Mouse (Mus musculus) stomach, embryonic 16.5 days (tissue): ENCODE measurements around the gene Mst1r. TPM values are rescaled to one million over a fixed set of nuclear protein-coding genes. Genes with fewer than 3 reads are reported as not detected.

ENCODE experiments used
- ATAC-seq: fragments of 200-750 bp; cut with Nextera tagmentation; 2 replicates; pipeline ENCODE4 v1.8.0; 2017; ENCODE audit warnings: moderate number of reproducible peaks, moderate TSS enrichment; ENCODE audit not compliant: insufficient read depth, low FRiP score
- H3K27ac ChIP-seq: fragments of 300-500 bp; sonication (generic); 2 replicates; pipeline ENCODE4 v1.5.1; 2014; ENCODE audit warnings: low read length
- H3K27me3 ChIP-seq: fragments of 300-500 bp; sonication (generic); 2 replicates; pipeline ENCODE4 v1.6.1; 2014; ENCODE audit warnings: low read length, control low read depth, mixed read lengths; ENCODE audit not compliant: control insufficient read depth, insufficient read depth
- H3K36me3 ChIP-seq: fragments of 300-500 bp; sonication (generic); 2 replicates; pipeline ENCODE4 v1.6.1; 2014; ENCODE audit warnings: low read length; ENCODE audit not compliant: control insufficient read depth, insufficient read depth
- H3K4me1 ChIP-seq: fragments of 300-500 bp; sonication (generic); 2 replicates; pipeline ENCODE4 v1.6.1; 2014; ENCODE audit warnings: low read length, control low read depth, mixed read lengths; ENCODE audit not compliant: control insufficient read depth, insufficient read depth
- H3K4me2 ChIP-seq: fragments of 300-500 bp; sonication (generic); 2 replicates; pipeline ENCODE4 v1.6.1; 2014; ENCODE audit warnings: low read depth, low read length, mixed read lengths
- H3K4me3 ChIP-seq: fragments of 300-500 bp; sonication (generic); replicated peaks from 2 replicates; pipeline ENCODE4 v1.5.1; 2014; ENCODE audit warnings: mild to moderate bottlenecking, low read length
- H3K9ac ChIP-seq: fragments of 300-500 bp; sonication (generic); 2 replicates; pipeline ENCODE4 v1.6.1; 2014; ENCODE audit warnings: low read length
- H3K9me3 ChIP-seq: fragments of 300-500 bp; sonication (generic); replicated peaks from 2 replicates; pipeline ENCODE4 v1.6.1; 2016; ENCODE audit warnings: low read length, control low read depth; ENCODE audit not compliant: control insufficient read depth
- WGBS: fragments of 180-500 bp; shearing (Covaris S2); extraction: QIAGEN DNeasy Blood & Tissue Kit; methylation state at CpG from one replicate; pipeline ENCODE4 v1.1.7; 2014; 5-methylcytosine and 5-hydroxymethylcytosine counted together
- polyA plus RNA-seq: library from polyadenylated mRNA; unstranded; fragments of >200 nt; fragmentation: Nextera tagmentation; extraction: Ambion mirVana; gene quantifications from 2 replicates; pipeline ENCODE4 v1.2.1, GENCODE M21; 2015

Gene Mst1r
- polyA plus RNA-seq, 1 experiment from 2014 or later: 15.8 TPM

DNA sequence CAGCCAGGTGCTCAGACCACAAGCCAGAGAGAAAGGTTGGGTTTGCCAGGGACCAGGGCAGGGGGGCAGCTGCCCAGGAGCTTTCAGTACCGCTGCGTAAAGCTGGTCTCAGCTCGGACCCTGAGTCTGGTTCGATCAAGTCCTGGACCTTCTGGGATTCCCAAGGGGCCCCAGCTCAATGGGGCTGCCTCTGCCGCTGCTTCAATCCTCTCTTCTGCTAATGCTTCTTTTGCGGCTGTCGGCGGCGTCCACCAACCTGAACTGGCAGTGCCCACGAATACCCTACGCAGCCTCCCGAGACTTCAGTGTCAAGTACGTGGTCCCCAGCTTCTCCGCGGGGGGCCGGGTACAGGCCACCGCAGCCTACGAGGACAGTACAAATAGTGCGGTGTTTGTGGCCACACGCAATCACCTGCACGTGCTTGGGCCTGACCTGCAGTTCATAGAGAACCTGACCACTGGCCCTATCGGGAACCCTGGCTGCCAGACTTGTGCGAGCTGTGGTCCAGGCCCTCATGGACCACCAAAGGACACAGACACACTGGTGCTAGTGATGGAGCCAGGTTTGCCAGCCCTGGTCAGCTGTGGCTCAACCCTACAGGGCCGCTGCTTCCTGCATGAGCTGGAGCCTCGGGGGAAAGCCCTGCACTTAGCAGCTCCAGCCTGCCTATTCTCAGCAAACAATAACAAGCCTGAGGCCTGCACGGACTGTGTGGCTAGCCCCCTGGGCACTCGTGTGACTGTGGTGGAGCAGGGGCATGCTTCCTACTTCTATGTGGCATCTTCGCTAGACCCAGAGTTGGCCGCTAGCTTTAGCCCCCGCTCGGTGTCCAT is 511 bp downstream of the Mst1r start:
- Histone ChIP-seq H3K27ac (peak overlapping the region; percentile 95), H3K4me1 (peaks cover 37% of the 10 kb centered on the region), H3K9ac (peak overlapping the region; percentile 82), H3K4me3 (peak overlapping the region; percentile 60), H3K9me3 (no peaks in the 10 kb centered on the region), H3K36me3 (no peaks in the 10 kb centered on the region), H3K27me3 (no peaks in the 10 kb centered on the region), H3K4me2 (peak overlapping the region; percentile 76)
- WGBS: 41% methylated on average over 31 of the region's 31 CpGs
- no peak for ATAC-seq

DNA sequence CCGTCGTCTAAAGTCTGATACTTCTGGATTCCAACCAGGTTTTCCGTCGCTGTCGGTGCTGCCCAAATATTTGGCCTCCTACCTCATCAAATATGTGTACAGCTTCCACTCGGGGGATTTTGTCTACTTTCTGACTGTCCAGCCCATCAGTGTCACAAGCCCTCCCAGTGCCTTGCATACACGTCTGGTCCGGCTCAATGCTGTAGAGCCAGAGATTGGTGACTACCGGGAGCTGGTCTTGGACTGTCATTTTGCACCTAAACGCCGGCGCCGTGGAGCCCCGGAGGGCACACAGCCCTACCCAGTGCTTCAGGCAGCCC is 1.1 kb downstream of the Mst1r start:
- peak overlapping the region; percentile 95 for H3K27ac ChIP-seq
- no peaks in the 10 kb centered on the region for H3K27me3 ChIP-seq
- H3K9me3 ChIP-seq: no peaks in the 10 kb centered on the region
- H3K4me1 ChIP-seq: peaks cover 37% of the 10 kb centered on the region
- H3K36me3 ChIP-seq: no peaks in the 10 kb centered on the region
- ATAC-seq: no peak
- H3K4me2 ChIP-seq: peak overlapping the region; percentile 76
- H3K4me3 ChIP-seq: peak overlapping the region; percentile 60
- H3K9ac ChIP-seq: peak overlapping the region; percentile 82
- 54% methylated on average over 14 of the region's 14 CpGs for WGBS

DNA sequence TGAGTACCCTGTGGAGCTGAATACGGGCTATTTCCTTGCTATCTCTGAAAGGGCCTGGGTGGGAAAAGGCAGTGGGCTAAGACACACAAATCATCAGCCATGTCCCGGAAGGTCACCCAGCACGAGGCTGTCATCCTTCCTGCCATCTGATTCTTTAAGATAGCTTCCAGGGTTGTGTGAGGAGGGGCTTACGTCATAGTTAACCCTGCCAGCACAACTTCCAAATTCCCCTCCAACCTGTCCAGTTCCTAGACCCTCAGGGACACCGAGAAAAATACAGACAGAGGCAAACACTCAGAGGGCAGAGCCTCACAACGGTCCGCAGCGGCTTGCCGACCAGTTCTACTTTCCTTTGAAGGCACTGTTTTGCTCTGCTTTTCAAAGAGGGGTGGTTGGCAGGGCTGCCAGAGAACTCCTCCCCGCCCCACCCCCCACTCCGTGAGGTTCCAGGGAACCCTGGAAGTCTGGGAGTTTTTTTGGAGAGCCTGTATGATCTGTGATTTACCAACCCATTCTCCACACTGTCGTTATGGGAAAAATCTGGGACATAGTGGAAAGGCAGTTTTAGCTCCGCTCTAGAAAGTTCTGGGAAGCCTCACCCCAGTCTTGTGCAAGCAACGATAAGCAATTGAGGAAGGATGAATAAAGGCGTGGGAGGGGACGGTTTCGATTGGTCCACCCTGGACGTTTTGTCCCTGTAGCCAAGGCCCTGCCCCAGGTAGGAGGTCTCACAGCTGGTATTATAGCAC is 1.9 kb downstream of the Mst1r start:
- peak overlapping the region; percentile 76 for H3K4me2 ChIP-seq
- no peaks in the 10 kb centered on the region for H3K9me3 ChIP-seq
- H3K4me3 ChIP-seq: peak overlapping the region; percentile 60
- H3K36me3 ChIP-seq: peaks cover 4% of the 10 kb centered on the region; the same call in 1 of the 2 replicates
- 23% methylated on average over 18 of the region's 18 CpGs for WGBS
- H3K4me1 ChIP-seq: peaks cover 37% of the 10 kb centered on the region
- H3K27ac ChIP-seq: peak overlapping the region; percentile 95
- H3K27me3 ChIP-seq: no peaks in the 10 kb centered on the region
- peak overlapping the region; percentile 82 for H3K9ac ChIP-seq
- peak; percentile 63; the same call in 1 of the 2 replicates for ATAC-seq

DNA sequence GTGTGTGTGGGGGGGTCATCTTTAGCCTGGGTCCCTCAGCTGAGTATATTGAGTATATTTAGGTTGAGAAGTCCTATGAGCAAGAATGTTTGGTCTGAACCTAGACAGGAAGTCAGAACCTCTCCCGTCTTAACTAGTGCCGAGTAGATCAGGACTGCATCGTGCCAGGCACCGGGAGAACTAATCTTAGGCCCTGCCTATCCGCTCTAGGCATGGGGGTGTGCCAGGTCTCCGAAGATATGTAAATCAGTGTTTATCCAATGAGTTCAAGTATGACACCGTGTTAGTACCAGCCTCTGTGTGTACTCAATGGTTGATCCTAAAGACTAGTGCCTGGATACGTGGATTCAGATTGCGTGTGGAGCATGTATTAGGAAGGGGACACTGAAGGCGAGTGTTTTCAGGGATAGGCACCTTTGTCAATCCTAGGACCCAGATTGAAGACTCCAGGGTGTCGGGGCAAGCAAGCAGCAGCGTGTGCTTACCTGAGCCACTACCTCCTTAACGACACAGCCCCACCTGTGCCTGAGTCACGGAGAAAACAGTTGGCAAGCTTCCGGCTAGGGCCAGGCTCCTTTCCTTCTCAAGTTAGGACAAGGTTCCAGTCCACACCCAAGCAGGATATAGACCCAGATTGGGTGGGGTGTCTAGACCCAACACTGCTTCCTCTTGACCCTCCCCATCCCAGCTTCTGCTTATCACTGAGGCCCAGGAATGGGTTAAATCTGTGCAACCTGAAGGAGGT is 3.5 kb downstream of the Mst1r start:
- Histone ChIP-seq H3K9ac (peak overlapping the region; percentile 82), H3K9me3 (no peaks in the 10 kb centered on the region), H3K4me1 (peaks cover 37% of the 10 kb centered on the region), H3K27me3 (no peaks in the 10 kb centered on the region), H3K27ac (peak overlapping the region; percentile 95), H3K4me2 (peak overlapping the region; percentile 76), H3K36me3 (peaks cover 4% of the 10 kb centered on the region; the same call in 1 of the 2 replicates), H3K4me3 (peak overlapping the region; percentile 60)
- ATAC-seq: peak; percentile 76
- whole genome bisulfite sequencing: 57% methylated on average over 15 of the region's 15 CpGs

DNA sequence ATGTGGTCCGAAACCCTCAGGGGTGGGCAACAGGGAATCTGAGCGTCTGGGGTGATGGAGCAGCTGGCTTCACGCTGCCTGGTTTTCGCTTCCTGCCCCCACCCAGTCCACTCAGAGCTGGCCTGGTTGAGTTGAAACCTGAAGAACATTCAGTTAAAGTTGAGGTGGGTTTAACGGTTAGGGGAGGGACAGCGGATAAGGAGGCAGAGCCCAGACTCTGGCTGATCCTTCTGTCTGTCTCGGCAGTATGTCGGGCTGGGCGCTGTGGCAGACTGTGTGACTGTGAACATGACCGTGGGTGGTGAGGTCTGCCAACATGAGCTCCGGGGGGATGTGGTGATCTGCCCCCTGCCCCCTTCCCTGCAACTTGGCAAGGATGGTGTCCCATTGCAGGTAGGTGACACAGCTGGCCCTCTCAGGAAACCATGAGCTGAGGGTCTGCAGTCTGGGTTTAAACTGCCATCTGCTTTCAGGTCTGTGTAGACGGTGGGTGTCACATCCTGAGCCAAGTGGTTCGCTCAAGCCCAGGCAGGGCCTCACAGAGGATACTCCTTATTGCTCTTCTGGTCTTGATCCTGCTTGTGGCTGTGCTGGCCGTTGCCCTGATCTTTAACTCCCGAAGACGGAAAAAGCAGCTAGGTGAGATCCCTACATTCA is 8.2 kb downstream of the Mst1r start:
- H3K9me3 ChIP-seq: no peaks in the 10 kb centered on the region
- peaks cover 7% of the 10 kb centered on the region; the same call in 1 of the 2 replicates for H3K36me3 ChIP-seq
- H3K4me3 ChIP-seq: no peak overlapping the region
- H3K4me2 ChIP-seq: no peak overlapping the region
- H3K9ac ChIP-seq: no peak overlapping the region
- H3K27me3 ChIP-seq: no peaks in the 10 kb centered on the region
- H3K4me1 ChIP-seq: peaks cover 21% of the 10 kb centered on the region
- H3K27ac ChIP-seq: no peak overlapping the region
- ATAC-seq: no peak
- WGBS: 77% methylated on average over 16 of the region's 16 CpGs

DNA sequence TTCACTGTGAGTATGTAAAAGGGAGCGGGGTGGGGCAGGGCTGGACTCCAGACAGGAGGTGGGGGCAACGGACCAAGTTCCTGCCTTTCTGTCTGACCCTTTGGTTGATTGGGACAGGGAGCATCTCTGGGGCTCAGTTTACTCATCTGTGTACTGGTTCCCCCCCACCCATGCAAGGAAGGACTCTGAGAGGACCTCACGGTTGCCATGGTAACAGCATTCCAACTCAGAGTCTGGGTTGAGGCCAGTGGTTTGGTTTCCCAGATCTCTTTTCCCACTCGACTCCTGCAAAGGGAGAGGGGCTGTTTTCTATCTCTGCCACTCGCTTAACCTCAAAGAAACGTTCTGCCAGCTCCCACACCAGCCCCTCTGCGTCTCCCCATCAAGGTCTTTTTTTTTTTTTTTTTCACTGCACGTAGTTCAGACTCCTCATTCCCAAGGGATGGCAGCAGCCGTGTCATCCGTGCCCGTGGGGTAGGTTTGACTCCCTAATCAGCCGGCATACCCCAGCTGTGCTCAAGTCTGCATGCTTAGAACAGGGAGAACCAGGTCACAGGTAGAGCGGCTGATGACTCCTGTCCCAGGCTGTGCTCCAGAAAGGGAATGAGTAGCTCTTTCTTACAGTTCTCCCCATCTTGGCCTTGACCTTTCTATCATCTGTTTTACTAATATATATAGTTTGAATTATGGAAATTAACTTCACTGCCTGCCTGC is 11.4 kb downstream of the Mst1r start:
- H3K9me3 ChIP-seq: no peaks in the 10 kb centered on the region
- no peak for ATAC-seq
- H3K9ac ChIP-seq: no peak overlapping the region; the same call in 1 of the 2 replicates
- no peaks in the 10 kb centered on the region for H3K27me3 ChIP-seq
- peaks cover 6% of the 10 kb centered on the region; the same call in 1 of the 2 replicates for H3K36me3 ChIP-seq
- no peak overlapping the region for H3K4me3 ChIP-seq
- WGBS: 35% methylated on average over 13 of the region's 13 CpGs
- H3K4me2 ChIP-seq: no peak overlapping the region
- no peak overlapping the region for H3K27ac ChIP-seq
- peaks cover 5% of the 10 kb centered on the region; the same call in 1 of the 2 replicates for H3K4me1 ChIP-seq

DNA sequence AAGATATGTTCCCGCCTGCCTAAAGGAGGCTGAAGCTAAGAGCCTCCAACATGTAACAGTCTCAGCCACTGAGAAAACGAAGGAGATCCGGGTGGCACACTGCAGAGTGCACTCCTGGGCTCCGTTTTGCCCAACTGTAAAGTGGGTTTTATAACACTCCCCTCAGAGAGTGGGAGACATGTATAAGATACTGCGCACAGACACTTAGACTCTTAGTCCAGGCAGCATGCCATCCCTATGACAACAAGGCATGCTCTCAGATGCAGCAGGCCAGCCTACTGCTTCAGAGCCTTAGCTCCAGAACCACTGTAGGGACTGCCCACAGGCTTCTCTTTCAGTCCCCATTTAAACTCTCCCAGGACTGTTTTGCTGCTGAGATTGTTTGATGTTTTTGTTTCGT is 12.2 kb downstream of the Mst1r start:
- H3K4me3 ChIP-seq: no peak overlapping the region

DNA sequence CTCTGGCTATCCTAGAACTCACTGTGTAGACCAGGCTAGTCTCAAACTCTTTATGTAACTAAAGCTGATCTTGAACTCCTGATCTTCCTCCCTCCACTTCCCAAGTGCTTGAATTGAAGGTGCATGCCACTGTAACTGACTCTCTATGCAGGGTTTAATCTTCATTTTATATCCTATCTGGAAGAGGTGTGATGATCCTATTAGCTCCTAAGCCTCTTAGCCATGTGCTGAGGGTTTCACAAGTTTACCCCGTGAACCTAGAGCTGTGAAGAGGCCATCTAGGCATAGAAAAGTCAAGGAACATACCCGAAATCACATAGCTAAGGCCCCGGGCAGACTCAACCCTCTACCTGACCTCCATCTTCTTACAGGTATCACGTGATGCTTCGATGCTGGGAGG is 12.8 kb downstream of the Mst1r start:
- no peaks in the 10 kb centered on the region for H3K27me3 ChIP-seq
- H3K4me3 ChIP-seq: no peak overlapping the region
- peaks cover 3% of the 10 kb centered on the region; the same call in 1 of the 2 replicates for H3K36me3 ChIP-seq
- no peak for ATAC-seq
- H3K27ac ChIP-seq: no peak overlapping the region
- WGBS: 84% methylated on average over 5 of the region's 5 CpGs
- H3K9ac ChIP-seq: no peak overlapping the region
- H3K9me3 ChIP-seq: no peaks in the 10 kb centered on the region
- no peak overlapping the region for H3K4me2 ChIP-seq
- peaks cover 10% of the 10 kb centered on the region; the same call in 1 of the 2 replicates for H3K4me1 ChIP-seq

More for the DNA sequence above, 12.2 kb downstream of the Mst1r start:
- Histone ChIP-seq H3K9ac (no peak overlapping the region), H3K9me3 (no peaks in the 10 kb centered on the region), H3K36me3 (peaks cover 3% of the 10 kb centered on the region; the same call in 1 of the 2 replicates), H3K4me2 (no peak overlapping the region), H3K27me3 (no peaks in the 10 kb centered on the region), H3K4me1 (peaks cover 5% of the 10 kb centered on the region; the same call in 1 of the 2 replicates), H3K27ac (no peak overlapping the region)
- 76% methylated on average over 6 of the region's 6 CpGs for WGBS
- ATAC-seq: no peak
